In genomic region chr1:134188217-134188616, GRCm38 (mm10) we compare ENCODE assay signal across 25 mouse cellular contexts. TPM values are rescaled to one million over a fixed set of nuclear protein-coding genes. Genes with fewer than 3 reads are reported as not detected.
DNase-seq lines count a peak whose midpoint lies in the region; ATAC-seq and TF ChIP-seq lines count a peak whose summit lies in the region.
"Had no signal": no experiment of that assay in that cellular context is flagged by ENCODE, and none has a peak within 500 bp of the region (broad histone marks: within the 10 kb centered on the region; RNA-seq: fewer than 3 reads in every experiment).

No protein-coding gene starts in this region.

- peak overlapping the region; percentile 66 for H3K27ac ChIP-seq in hindbrain, embryonic 13.5 days
- H3K27ac ChIP-seq in hindbrain, embryonic 10.5 days, result no peak overlapping the region
- H3K27ac ChIP-seq in CH12.LX (ENCODE audit: insufficient read depth, low read depth) (no peak overlapping the region), ES-Bruce4 (ENCODE audit: insufficient read depth, low read length) (peak overlapping the region; percentile 51)
- H3K27ac ChIP-seq in hindbrain, postnatal 0 days, result no peak overlapping the region; the same call in 1 of the 2 replicates
- no peak overlapping the region for H3K27ac ChIP-seq in liver, postnatal 0 days (ENCODE audit: low read depth)
- H3K27ac ChIP-seq: forebrain, embryonic 10.5 days; heart, embryonic 13.5 days; kidney, embryonic 15.5 days had no signal

- H3K4me2 ChIP-seq in hindbrain, embryonic 13.5 days, result no peak overlapping the region
- H3K4me2 ChIP-seq in CH12.LX (ENCODE audit: insufficient read depth, low read depth, poor library complexity, severe bottlenecking), result no peak overlapping the region
- no peak overlapping the region for H3K4me2 ChIP-seq in hindbrain, postnatal 0 days (ENCODE audit: low read depth, low read length)
- H3K4me2 ChIP-seq in liver, postnatal 0 days (ENCODE audit: low read depth, low read length), result no peak overlapping the region
- H3K4me2 ChIP-seq: kidney, embryonic 15.5 days had no signal

- no peak for TF ChIP-seq EP300 in CH12.LX (IDR thresholded peaks at IDR 0.05; ENCODE audit: low read length)
- no peak for TF ChIP-seq EP300 in ES-Bruce4 (IDR thresholded peaks at IDR 0.05; ENCODE audit: insufficient read depth, low read depth, low read length)
- TF ChIP-seq EP300 in liver, postnatal 0 days (IDR thresholded peaks at IDR 0.05; ENCODE audit: low read depth), result no peak

- H3K79me2 ChIP-seq in CH12.LX (replicated peaks; ENCODE audit: control insufficient read depth, extremely low read depth, insufficient read depth, poor library complexity, severe bottlenecking), result no peaks in the 10 kb centered on the region

- peaks cover 24% of the 10 kb centered on the region for H3K4me1 ChIP-seq in hindbrain, embryonic 13.5 days (replicated peaks)
- H3K4me1 ChIP-seq in hindbrain, embryonic 10.5 days (replicated peaks), result peaks cover 18% of the 10 kb centered on the region
- H3K4me1 ChIP-seq in CH12.LX (ENCODE audit: control insufficient read depth in 1 of 2, insufficient read depth in 2 of 2), result peaks cover 21 to 72% of the 10 kb centered on the region in 2 experiments
- peaks cover 7% of the 10 kb centered on the region for H3K4me1 ChIP-seq in ES-Bruce4 (ENCODE audit: control insufficient read depth, insufficient read depth, low read length)
- peaks cover 3% of the 10 kb centered on the region; the same call in 1 of the 2 replicates for H3K4me1 ChIP-seq in hindbrain, postnatal 0 days (ENCODE audit: insufficient read depth, low read length)
- no peaks in the 10 kb centered on the region for H3K4me1 ChIP-seq in liver, postnatal 0 days (ENCODE audit: insufficient read depth)

- H3K9ac ChIP-seq in hindbrain, embryonic 13.5 days, result no peak overlapping the region
- no peak overlapping the region for H3K9ac ChIP-seq in CH12.LX (ENCODE audit: insufficient read depth, low read depth)
- H3K9ac ChIP-seq in ES-Bruce4 (ENCODE audit: low read depth, poor library complexity, severe bottlenecking), result no peak overlapping the region
- H3K9ac ChIP-seq in hindbrain, postnatal 0 days (replicated peaks; ENCODE audit: low read length), result no peak overlapping the region
- no peak overlapping the region for H3K9ac ChIP-seq in liver, postnatal 0 days (replicated peaks)
- H3K9ac ChIP-seq: heart, embryonic 13.5 days; kidney, embryonic 15.5 days had no signal

- TF ChIP-seq POLR2A in CH12.LX (IDR thresholded peaks at IDR 0.05; ENCODE audit: low read depth, low read length) (no peak), ES-Bruce4 (IDR thresholded peaks at IDR 0.05; ENCODE audit: insufficient read depth, low read length) (no peak)

- no peak for ATAC-seq in hindbrain, embryonic 13.5 days (ENCODE audit: low FRiP score)
- no peak for ATAC-seq in hindbrain, postnatal 0 days
- ATAC-seq in liver, postnatal 0 days, result no peak

- 65% methylated on average over 5 of the region's 5 CpGs for whole genome bisulfite sequencing in hindbrain, embryonic 13.5 days
- 84% methylated on average over 5 of the region's 5 CpGs for WGBS in hindbrain, embryonic 10.5 days
- WGBS in hindbrain, postnatal 0 days, result 53% methylated on average over 5 of the region's 5 CpGs
- WGBS in liver, postnatal 0 days (ENCODE audit: insufficient replicate concordance), result 77% methylated on average over 5 of the region's 5 CpGs

- no peak for DNase-seq in hindbrain, embryonic 10.5 days (ENCODE audit: low spot score)
- peak; percentile 65 for DNase-seq in CH12.LX (ENCODE audit: extremely low read depth)
- DNase-seq in hindbrain, postnatal 0 days (ENCODE audit: low spot score), result peak; percentile 18
- DNase-seq in liver, postnatal 0 days, result no peak
- DNase-seq in layer of hippocampus, postnatal 36 days, result no peak
- no peak for DNase-seq in gastrocnemius, adult 8-10 months (ENCODE audit: low spot score in 2 of 2)
- DNase-seq: adrenal gland, postnatal 25 days; cerebellum, adult 9-10 months; gastrocnemius, postnatal 25 days; heart, adult 18-20 months; heart, postnatal 14 days; kidney, adult 11 months; kidney, postnatal 4 days; layer of hippocampus, adult 9-11 months; lung, postnatal 10 days had no signal

- no peak for TF ChIP-seq CTCF in CH12.LX (conservative IDR thresholded peaks at IDR 0.05 in 1 of 2, IDR thresholded peaks at IDR 0.05 in 1 of 2; ENCODE audit: low read depth in 2 of 2, low read length in 2 of 2)
- no peak for TF ChIP-seq CTCF in ES-Bruce4 (IDR thresholded peaks at IDR 0.05; ENCODE audit: low read depth, low read length)
- no peak for TF ChIP-seq CTCF in hindbrain, postnatal 0 days (IDR thresholded peaks at IDR 0.05; ENCODE audit: low read depth)
- no peak for TF ChIP-seq CTCF in liver, postnatal 0 days (IDR thresholded peaks at IDR 0.05; ENCODE audit: low read depth)

- no peak for TF ChIP-seq RAD21 in CH12.LX (IDR thresholded peaks at IDR 0.05; ENCODE audit: low read depth, low read length)

- H3K9me3 ChIP-seq in hindbrain, embryonic 13.5 days, result no peaks in the 10 kb centered on the region
- H3K9me3 ChIP-seq in hindbrain, embryonic 10.5 days, result no peaks in the 10 kb centered on the region
- H3K9me3 ChIP-seq in CH12.LX (replicated peaks; ENCODE audit: low read length) (no peaks in the 10 kb centered on the region), ES-Bruce4 (replicated peaks; ENCODE audit: control insufficient read depth, insufficient read depth, low read length, poor library complexity, severe bottlenecking) (no peaks in the 10 kb centered on the region)
- no peaks in the 10 kb centered on the region for H3K9me3 ChIP-seq in hindbrain, postnatal 0 days (ENCODE audit: low read length)
- H3K9me3 ChIP-seq in liver, postnatal 0 days (ENCODE audit: low read length), result no peaks in the 10 kb centered on the region
- H3K9me3 ChIP-seq: forebrain, embryonic 10.5 days; heart, embryonic 13.5 days; kidney, embryonic 15.5 days had no signal

- H3K27me3 ChIP-seq in hindbrain, embryonic 13.5 days, result 0 out of 2 replicates have a peak, but pooled peaks cover 4% of the 10 kb centered on the region
- peaks cover 19% of the 10 kb centered on the region for H3K27me3 ChIP-seq in hindbrain, embryonic 10.5 days (ENCODE audit: insufficient read depth, poor library complexity, severe bottlenecking)
- H3K27me3 ChIP-seq in CH12.LX (replicated peaks), result no peaks in the 10 kb centered on the region
- H3K27me3 ChIP-seq in ES-Bruce4 (ENCODE audit: control insufficient read depth, insufficient read depth, low read length, poor library complexity, severe bottlenecking), result no peaks in the 10 kb centered on the region
- H3K27me3 ChIP-seq in hindbrain, postnatal 0 days (ENCODE audit: insufficient read depth, low read length), result no peaks in the 10 kb centered on the region
- H3K27me3 ChIP-seq in liver, postnatal 0 days (ENCODE audit: insufficient read depth, low read length), result no peaks in the 10 kb centered on the region; the same call in 1 of the 2 replicates

- in situ Hi-C loops in CH12.LX (cut with MboI; ENCODE audit: low pct_ligation_motif_present, low pct_unique_long_range_greater_than_20kb, low sequenced_read_pairs), result no loop called here

- no peak overlapping the region for H3K4me3 ChIP-seq in hindbrain, embryonic 13.5 days
- H3K4me3 ChIP-seq in hindbrain, embryonic 10.5 days, result no peak overlapping the region
- H3K4me3 ChIP-seq in CH12.LX (replicated peaks in 1 of 3; ENCODE audit: low read depth in 2 of 3, low read length in 2 of 3, poor library complexity in 1 of 3) (peak overlapping the region in 1 of 3 experiments; percentile 40), ES-Bruce4 (ENCODE audit: low read depth, low read length) (no peak overlapping the region)
- no peak overlapping the region for H3K4me3 ChIP-seq in hindbrain, postnatal 0 days (ENCODE audit: low read length)
- no peak overlapping the region for H3K4me3 ChIP-seq in liver, postnatal 0 days (ENCODE audit: low read depth, low read length)
- H3K4me3 ChIP-seq: forebrain, embryonic 10.5 days; heart, embryonic 13.5 days; kidney, embryonic 15.5 days had no signal

- H3K36me3 ChIP-seq in hindbrain, embryonic 13.5 days, result no peaks in the 10 kb centered on the region
- H3K36me3 ChIP-seq in hindbrain, embryonic 10.5 days, result no peaks in the 10 kb centered on the region
- H3K36me3 ChIP-seq in CH12.LX (replicated peaks in 1 of 2; ENCODE audit: control insufficient read depth in 1 of 2, insufficient read depth in 1 of 2, low read length in 1 of 2) (peaks cover 0 to 2% of the 10 kb centered on the region in 2 experiments), ES-Bruce4 (ENCODE audit: control insufficient read depth, insufficient read depth, low read length, poor library complexity, severe bottlenecking) (no peaks in the 10 kb centered on the region)
- H3K36me3 ChIP-seq in hindbrain, postnatal 0 days (ENCODE audit: insufficient read depth, low read length), result no peaks in the 10 kb centered on the region
- no peaks in the 10 kb centered on the region for H3K36me3 ChIP-seq in liver, postnatal 0 days (replicated peaks; ENCODE audit: insufficient read depth, low read length)
- H3K36me3 ChIP-seq: forebrain, embryonic 10.5 days; heart, embryonic 13.5 days; kidney, embryonic 15.5 days had no signal

- dilution Hi-C loops in CH12.LX (cut with MboI; ENCODE audit: extremely low pct_ligation_motif_present, extremely low pct_unique_long_range_greater_than_20kb, low sequenced_read_pairs), result no loop called here

RNA-seq across cellular contexts. Expression of gene Mybph, which starts 5.0 kb away (rescaled TPM):
- 0.83 and 1.9 TPM in 2 replicates for polyA plus RNA-seq in hindbrain, embryonic 13.5 days (2015; fragmentation: Nextera tagmentation; extraction: Ambion mirVana)
- polyA plus RNA-seq in hindbrain, embryonic 10.5 days (2016; fragmentation: Nextera tagmentation; extraction: Ambion mirVana), result 0.21 and 0.39 TPM in 2 replicates
- total RNA-seq in CH12.LX (2012; rRNA removed), result 0.25 TPM in 2 replicates
- 0.51 and 0.62 TPM in 2 replicates for total RNA-seq in CH12.LX (2014; rRNA removed)
- 2.4 and 3.0 TPM in 2 replicates for polyA plus RNA-seq in CH12.LX (2012; ENCODE audit: insufficient read length, low read depth)
- not detected in 2 replicates for polyA plus RNA-seq in ES-Bruce4 (2011; ENCODE audit: insufficient read depth, insufficient read length, low read depth, missing spikeins)
- total RNA-seq in hindbrain, postnatal 0 days (2014; rRNA removed), result not detected in 2 replicates
- 0.08 TPM in 1 of 2 replicates, not detected in the other for polyA plus RNA-seq in hindbrain, postnatal 0 days (2015; fragmentation: Nextera tagmentation; extraction: Ambion mirVana)
- 0.14 TPM in 1 of 2 replicates, not detected in the other for polyA plus RNA-seq in liver, postnatal 0 days (2015; fragmentation: Nextera tagmentation; extraction: Ambion mirVana)
- total RNA-seq in layer of hippocampus, postnatal 36 days (2021), result under 1 TPM; 0.28 to 0.30 TPM
- 100 to 1,000 TPM; 239 to 486 (median 316) TPM for total RNA-seq in gastrocnemius, adult 8-10 months (2022)
- total RNA-seq: adrenal gland, postnatal 25 days; common myeloid progenitor, adult 5-6 weeks; heart, adult 18-20 months; heart, postnatal 14 days; liver, adult 2 months; monocyte, adult 5-6 weeks had no signal
- polyA plus RNA-seq: liver, adult 2 months; urinary bladder, adult 2 months had no signal

RNA-seq across cellular contexts. Expression of gene Chil1, which starts 6.2 kb away (rescaled TPM):
- 2.8 and 3.2 TPM in 2 replicates for polyA plus RNA-seq in hindbrain, embryonic 13.5 days (2015; fragmentation: Nextera tagmentation; extraction: Ambion mirVana)
- 1.5 and 3.4 TPM in 2 replicates for polyA plus RNA-seq in hindbrain, embryonic 10.5 days (2016; fragmentation: Nextera tagmentation; extraction: Ambion mirVana)
- total RNA-seq in CH12.LX (2012; rRNA removed) (1.5 and 1.7 TPM in 2 replicates), CH12.LX (2014; rRNA removed) (6.1 and 6.3 TPM in 2 replicates)
- polyA plus RNA-seq in CH12.LX (2012; ENCODE audit: insufficient read length, low read depth) (6.7 and 10.2 TPM in 2 replicates), ES-Bruce4 (2011; ENCODE audit: insufficient read depth, insufficient read length, low read depth, missing spikeins) (1.3 and 1.8 TPM in 2 replicates)
- total RNA-seq in hindbrain, postnatal 0 days (2014; rRNA removed), result 4.5 and 6.2 TPM in 2 replicates
- polyA plus RNA-seq in hindbrain, postnatal 0 days (2015; fragmentation: Nextera tagmentation; extraction: Ambion mirVana), result 3.1 and 4.1 TPM in 2 replicates
- polyA plus RNA-seq in liver, postnatal 0 days (2015; fragmentation: Nextera tagmentation; extraction: Ambion mirVana), result 18.8 and 19.3 TPM in 2 replicates
- total RNA-seq in layer of hippocampus, postnatal 36 days (2021), result 10 to 100 TPM; 11.3 to 13.8 TPM
- total RNA-seq in gastrocnemius, adult 8-10 months (2022), result 1 to 10 TPM in 3 of 4 experiments, under 1 TPM in 1; 0.24 to 2.7 (median 1.3) TPM
- polyA plus RNA-seq: forebrain, embryonic 10.5 days had no signal

RNA-seq across cellular contexts. Expression of gene Adora1, which starts 47.0 kb away (rescaled TPM):
- 10.2 and 10.6 TPM in 2 replicates for polyA plus RNA-seq in hindbrain, embryonic 13.5 days (2015; fragmentation: Nextera tagmentation; extraction: Ambion mirVana)
- 0.37 and 0.46 TPM in 2 replicates for polyA plus RNA-seq in hindbrain, embryonic 10.5 days (2016; fragmentation: Nextera tagmentation; extraction: Ambion mirVana)
- not detected in 2 replicates for total RNA-seq in CH12.LX (2012; rRNA removed)
- not detected in 2 replicates for total RNA-seq in CH12.LX (2014; rRNA removed)
- 0.10 and 0.20 TPM in 2 replicates for polyA plus RNA-seq in CH12.LX (2012; ENCODE audit: insufficient read length, low read depth)
- 0.18 TPM in 1 of 2 replicates, not detected in the other for polyA plus RNA-seq in ES-Bruce4 (2011; ENCODE audit: insufficient read depth, insufficient read length, low read depth, missing spikeins)
- 51.1 and 54.2 TPM in 2 replicates for total RNA-seq in hindbrain, postnatal 0 days (2014; rRNA removed)
- polyA plus RNA-seq in hindbrain, postnatal 0 days (2015; fragmentation: Nextera tagmentation; extraction: Ambion mirVana), result 32.6 and 33.4 TPM in 2 replicates
- 6.4 and 8.3 TPM in 2 replicates for polyA plus RNA-seq in liver, postnatal 0 days (2015; fragmentation: Nextera tagmentation; extraction: Ambion mirVana)
- 100 to 1,000 TPM; 216 to 224 TPM for total RNA-seq in layer of hippocampus, postnatal 36 days (2021)
- under 1 TPM; 0.19 to 0.97 (median 0.69) TPM for total RNA-seq in gastrocnemius, adult 8-10 months (2022)
- total RNA-seq: common myeloid progenitor, adult 5-6 weeks; megakaryocyte progenitor cell, adult 5-6 weeks; monocyte, adult 5-6 weeks had no signal

Comparison
In these comparisons a context has a peak if more than half of its experiments do, and no peak if none do; other contexts are left out.
1. H3K27ac ChIP-seq: peak in hindbrain, embryonic 13.5 days (single experiment) and ES-Bruce4 (single experiment); none in hindbrain, embryonic 10.5 days (single experiment), CH12.LX (single experiment), hindbrain, postnatal 0 days (single experiment) and liver, postnatal 0 days (single experiment).
2. DNase-seq: peak in CH12.LX (single experiment) and hindbrain, postnatal 0 days (single experiment); none in hindbrain, embryonic 10.5 days (single experiment), liver, postnatal 0 days (single experiment), layer of hippocampus, postnatal 36 days (0 of 2) and gastrocnemius, adult 8-10 months (0 of 2).